Mouse (Mus musculus) embryonic facial prominence, embryonic 11.5 days (tissue): ENCODE data around the gene Ankrd44. TPM values are rescaled to one million over a fixed set of nuclear protein-coding genes. Genes with fewer than 3 reads are reported as not detected.

Experiments
- ATAC-seq: fragments of 200-750 bp; cut with Nextera tagmentation; replicated peaks from 2 replicates; pipeline ENCODE4 v1.8.0; 2017; ENCODE audit warnings: low read depth; ENCODE audit not compliant: insufficient number of reproducible peaks, low FRiP score, low TSS enrichment
- DNase-seq: peaks from one replicate; pipeline ENCODE4 v3.0.0-alpha.2; 2015; ENCODE audit warnings: low spot score
- H3K27ac ChIP-seq: fragments of 300-500 bp; sonication (generic); replicated peaks from 2 replicates; pipeline ENCODE4 v1.5.1; 2014; ENCODE audit warnings: mild to moderate bottlenecking, low read depth, low read length, control low read depth
- H3K27me3 ChIP-seq: fragments of 300-500 bp; sonication (generic); 2 replicates; pipeline ENCODE4 v1.6.1; 2014; ENCODE audit warnings: mild to moderate bottlenecking, low read length, moderate library complexity, mixed read lengths; ENCODE audit not compliant: control insufficient read depth, insufficient read depth
- H3K36me3 ChIP-seq: fragments of 300-500 bp; sonication (generic); replicated peaks from 2 replicates; pipeline ENCODE4 v1.6.1; 2014; ENCODE audit warnings: low read depth, mild to moderate bottlenecking, low read length, moderate library complexity, mixed read lengths; ENCODE audit not compliant: control insufficient read depth, insufficient read depth
- H3K4me1 ChIP-seq: fragments of 300-500 bp; sonication (generic); 2 replicates; pipeline ENCODE4 v1.6.1; 2014; ENCODE audit warnings: low read length, mixed read lengths; ENCODE audit not compliant: control insufficient read depth, insufficient read depth
- H3K4me2 ChIP-seq: fragments of 300-500 bp; sonication (generic); 2 replicates; pipeline ENCODE4 v1.6.1; 2014; ENCODE audit warnings: low read depth, mild to moderate bottlenecking, control low read depth, low read length, moderate library complexity
- H3K4me3 ChIP-seq: fragments of 300-500 bp; sonication (generic); 2 replicates; pipeline ENCODE4 v1.5.1; 2014; ENCODE audit warnings: low read depth, low read length, control low read depth
- H3K9ac ChIP-seq: fragments of 300-500 bp; sonication (generic); replicated peaks from 2 replicates; pipeline ENCODE4 v1.6.1; 2014; ENCODE audit warnings: mild to moderate bottlenecking, control low read depth, low read length
- H3K9me3 ChIP-seq: fragments of 300-500 bp; sonication (generic); replicated peaks from 2 replicates; pipeline ENCODE4 v1.6.1; 2016; ENCODE audit warnings: mild to moderate bottlenecking, low read length, inconsistent platforms, mixed read lengths; ENCODE audit not compliant: control insufficient read depth
- WGBS: fragments of 180-500 bp; shearing (Covaris S2); extraction: QIAGEN DNeasy Blood & Tissue Kit; methylation state at CpG from one replicate; pipeline ENCODE4 v1.1.7; 2014; 5-methylcytosine and 5-hydroxymethylcytosine counted together
- polyA plus RNA-seq: library from polyadenylated mRNA; unstranded; fragments of >200 nt; fragmentation: Nextera tagmentation; extraction: Ambion mirVana; gene quantifications from 2 replicates; pipeline ENCODE4 v1.2.1, GENCODE M21; 2014

The Ankrd44 gene
- polyA plus RNA-seq, 1 experiment from 2014 or later = 24.4 TPM

DNA sequence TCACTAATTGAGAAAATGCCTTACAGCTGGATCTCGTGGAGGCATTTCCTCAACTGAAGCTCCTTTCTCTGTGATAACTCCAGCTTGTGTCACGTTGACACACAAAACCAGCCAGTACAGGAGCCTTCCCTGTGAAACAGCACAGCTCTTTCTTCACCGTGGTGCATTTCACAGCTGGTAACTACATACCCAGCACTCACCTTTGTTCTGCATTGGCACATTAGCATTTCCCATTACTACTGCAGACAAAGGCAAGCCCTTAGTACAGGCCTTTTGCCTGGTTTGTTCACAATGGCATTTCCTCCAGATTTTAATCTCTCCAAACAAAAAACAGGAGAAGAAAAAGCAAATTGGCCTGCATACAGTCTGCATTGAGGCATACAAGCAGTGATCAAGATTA, 134.8 kb downstream of the Ankrd44 start:
- Histone ChIP-seq H3K9ac (no peak overlapping the region), H3K4me2 (no peak overlapping the region), H3K9me3 (no peaks in the 10 kb centered on the region), H3K27me3 (no peaks in the 10 kb centered on the region), H3K36me3 (no peaks in the 10 kb centered on the region), H3K27ac (no peak overlapping the region), H3K4me3 (no peak overlapping the region), H3K4me1 (no peaks in the 10 kb centered on the region)
- 25% methylated on average over 3 of the region's 3 CpGs for WGBS
- ATAC-seq = no peak
- DNase-seq = no peak

DNA sequence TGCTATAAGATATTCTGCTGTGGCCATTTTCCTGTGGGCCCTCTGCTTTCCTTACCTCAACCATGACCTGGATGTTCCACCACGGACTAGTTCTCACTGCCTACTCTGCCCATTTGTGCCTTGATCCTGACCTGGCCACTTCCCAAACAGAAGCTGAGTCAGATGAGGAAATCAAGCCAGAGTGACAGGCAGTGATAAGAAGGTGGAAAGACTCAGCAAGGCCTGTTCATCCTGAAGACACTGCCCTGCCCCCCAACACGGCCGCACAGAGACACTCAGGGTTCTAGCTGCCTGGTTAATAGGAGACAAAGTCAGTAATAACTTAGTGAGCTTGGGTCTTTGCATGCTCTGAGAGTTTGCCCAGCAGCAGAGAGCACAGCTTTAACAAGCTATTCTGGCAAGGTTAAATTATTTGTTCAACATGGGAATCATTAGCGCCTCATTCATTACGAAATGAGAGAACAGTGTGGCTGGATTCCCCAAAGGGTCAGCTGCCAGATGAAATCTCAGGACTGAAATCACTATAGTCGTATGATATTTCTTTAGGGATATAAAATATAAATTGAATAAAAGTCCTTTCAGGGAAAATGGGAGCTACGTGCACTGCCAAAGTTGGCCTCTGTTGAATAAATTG, 136.7 kb downstream of the Ankrd44 start:
- WGBS = 70% methylated on average over 7 of the region's 7 CpGs
- Histone ChIP-seq H3K9me3 (no peaks in the 10 kb centered on the region), H3K27ac (no peak overlapping the region), H3K4me3 (no peak overlapping the region), H3K4me2 (no peak overlapping the region), H3K36me3 (no peaks in the 10 kb centered on the region), H3K27me3 (no peaks in the 10 kb centered on the region), H3K4me1 (no peaks in the 10 kb centered on the region), H3K9ac (no peak overlapping the region)
- DNase-seq (no peak), ATAC-seq (no peak)

DNA sequence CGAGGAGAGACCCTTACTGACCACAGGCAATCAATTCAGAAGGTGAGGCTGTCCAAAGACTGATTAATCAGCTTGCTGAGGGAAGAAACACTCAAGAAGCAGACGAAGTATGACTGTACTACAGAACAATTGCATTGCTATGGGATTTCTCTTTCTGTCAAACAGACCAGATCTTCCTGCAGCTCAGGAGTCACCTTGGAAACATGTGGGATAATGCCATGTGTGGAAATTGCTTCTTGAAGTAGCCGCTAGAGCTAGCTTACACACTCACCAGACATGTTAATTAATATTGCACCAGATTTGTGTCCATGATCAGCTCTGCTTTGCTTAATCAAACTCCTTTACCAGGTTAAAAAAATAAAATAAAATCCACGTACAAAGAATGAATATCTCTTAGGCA, 137.8 kb downstream of the Ankrd44 start:
- no peaks in the 10 kb centered on the region for H3K9me3 ChIP-seq
- no peak overlapping the region for H3K9ac ChIP-seq
- H3K36me3 ChIP-seq = no peaks in the 10 kb centered on the region
- no peak overlapping the region for H3K4me3 ChIP-seq
- H3K4me1 ChIP-seq = no peaks in the 10 kb centered on the region
- no peak overlapping the region for H3K27ac ChIP-seq
- no peak for DNase-seq
- WGBS = 75% methylated on average over 4 of the region's 4 CpGs
- no peaks in the 10 kb centered on the region for H3K27me3 ChIP-seq
- no peak for ATAC-seq
- H3K4me2 ChIP-seq = no peak overlapping the region

DNA sequence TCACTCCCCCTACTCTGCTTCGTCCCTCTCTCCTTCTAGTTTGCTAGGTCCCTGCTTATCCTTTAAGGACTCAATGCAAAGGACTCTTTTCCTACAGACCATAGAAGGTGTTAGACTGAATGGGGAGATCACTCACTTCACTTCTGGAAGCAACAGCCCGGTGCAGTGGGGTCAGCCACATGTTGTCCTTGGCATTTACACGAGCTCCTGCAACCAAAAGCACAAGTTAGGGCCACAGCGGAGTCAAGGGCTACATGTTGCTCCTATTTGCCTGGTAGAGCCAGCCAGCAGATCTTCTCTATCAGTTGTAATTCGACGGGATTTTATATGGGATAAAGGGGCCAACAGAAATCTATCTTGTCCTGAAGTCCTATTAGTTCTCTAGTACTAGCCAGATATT, 148.0 kb downstream of the Ankrd44 start:
- no peak for ATAC-seq
- no peaks in the 10 kb centered on the region for H3K9me3 ChIP-seq
- no peak overlapping the region for H3K9ac ChIP-seq
- H3K4me2 ChIP-seq = no peak overlapping the region
- DNase-seq = no peak
- 87% methylated on average over 6 of the region's 6 CpGs for WGBS
- no peak overlapping the region for H3K27ac ChIP-seq
- H3K4me1 ChIP-seq = no peaks in the 10 kb centered on the region
- H3K36me3 ChIP-seq = no peaks in the 10 kb centered on the region
- H3K4me3 ChIP-seq = no peak overlapping the region
- no peaks in the 10 kb centered on the region for H3K27me3 ChIP-seq

DNA sequence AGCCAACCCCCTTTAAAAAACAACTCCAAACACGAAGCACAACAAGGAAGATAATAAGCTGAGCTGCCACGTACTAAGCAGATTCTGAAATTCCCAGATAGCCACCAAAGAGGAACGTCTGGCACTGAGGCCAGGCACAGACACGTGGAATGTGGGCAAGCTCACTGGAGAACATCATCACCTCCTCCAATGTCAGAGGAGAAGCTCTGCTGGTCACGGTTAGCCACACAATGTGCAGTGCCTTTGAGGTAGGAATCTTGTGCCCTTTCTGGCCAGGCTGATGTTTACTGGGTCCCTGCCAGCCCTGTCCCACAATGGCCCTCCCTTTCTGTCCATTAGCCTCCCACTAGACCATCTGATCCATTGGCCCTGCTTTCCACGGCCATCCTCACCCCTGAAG, 149.1 kb downstream of the Ankrd44 start:
- no peaks in the 10 kb centered on the region for H3K4me1 ChIP-seq
- 86% methylated on average over 6 of the region's 6 CpGs for WGBS
- H3K9ac ChIP-seq = no peak overlapping the region
- H3K27me3 ChIP-seq = no peaks in the 10 kb centered on the region
- DNase-seq = no peak
- no peaks in the 10 kb centered on the region for H3K9me3 ChIP-seq
- no peak for ATAC-seq
- no peak overlapping the region for H3K4me2 ChIP-seq
- H3K4me3 ChIP-seq = no peak overlapping the region
- H3K27ac ChIP-seq = no peak overlapping the region
- H3K36me3 ChIP-seq = no peaks in the 10 kb centered on the region

DNA sequence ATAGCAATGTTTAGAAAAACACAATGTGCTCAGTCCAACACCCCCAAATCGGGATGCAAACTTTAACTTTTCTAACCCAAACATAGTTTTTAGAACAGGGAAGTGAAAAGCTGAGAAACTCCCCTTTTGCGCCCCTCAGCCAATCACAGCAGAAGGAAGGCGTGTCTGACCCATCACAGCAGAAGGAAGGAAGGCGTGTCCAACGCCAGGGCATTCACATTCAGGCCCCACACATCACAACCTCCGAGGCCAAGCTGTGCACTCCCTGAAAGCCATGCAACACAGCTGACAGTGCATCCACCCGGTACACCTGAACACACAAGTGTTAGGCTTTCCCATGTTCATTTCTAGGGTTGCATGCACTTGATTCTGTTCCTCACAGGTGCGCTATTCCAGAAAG, 150.1 kb downstream of the Ankrd44 start:
- no peaks in the 10 kb centered on the region for H3K9me3 ChIP-seq
- no peaks in the 10 kb centered on the region for H3K36me3 ChIP-seq
- H3K4me3 ChIP-seq = no peak overlapping the region
- 53% methylated on average over 8 of the region's 8 CpGs for WGBS
- ATAC-seq = no peak
- no peak overlapping the region for H3K4me2 ChIP-seq
- H3K9ac ChIP-seq = no peak overlapping the region
- H3K27ac ChIP-seq = no peak overlapping the region
- no peaks in the 10 kb centered on the region for H3K27me3 ChIP-seq
- DNase-seq = no peak
- no peaks in the 10 kb centered on the region for H3K4me1 ChIP-seq

DNA sequence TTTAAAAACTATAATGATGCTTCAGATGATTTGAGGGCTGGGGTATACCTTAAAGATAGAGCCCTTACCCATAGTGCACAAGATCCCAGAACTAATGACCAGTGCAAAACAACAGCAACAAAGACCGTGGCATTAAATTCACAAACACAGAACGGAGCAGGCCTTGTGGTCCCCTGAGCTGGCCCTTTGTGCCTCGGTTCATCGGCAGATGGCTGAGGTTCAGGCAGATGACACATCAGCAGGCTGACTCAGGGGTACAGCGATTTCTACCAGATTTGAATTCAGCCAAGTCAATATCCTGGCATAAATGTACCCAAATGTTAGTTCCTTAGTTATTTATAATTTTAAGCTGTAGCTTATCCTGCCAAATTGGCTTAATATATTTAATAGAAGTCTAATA, 153.3 kb downstream of the Ankrd44 start:
- H3K4me1 ChIP-seq = no peaks in the 10 kb centered on the region
- no peaks in the 10 kb centered on the region for H3K27me3 ChIP-seq
- WGBS = 80% methylated on average over 5 of the region's 5 CpGs
- no peak overlapping the region for H3K4me2 ChIP-seq
- H3K36me3 ChIP-seq = no peaks in the 10 kb centered on the region
- H3K27ac ChIP-seq = no peak overlapping the region
- no peak overlapping the region for H3K4me3 ChIP-seq
- no peaks in the 10 kb centered on the region for H3K9me3 ChIP-seq
- DNase-seq (no peak), ATAC-seq (no peak)
- no peak overlapping the region for H3K9ac ChIP-seq

DNA sequence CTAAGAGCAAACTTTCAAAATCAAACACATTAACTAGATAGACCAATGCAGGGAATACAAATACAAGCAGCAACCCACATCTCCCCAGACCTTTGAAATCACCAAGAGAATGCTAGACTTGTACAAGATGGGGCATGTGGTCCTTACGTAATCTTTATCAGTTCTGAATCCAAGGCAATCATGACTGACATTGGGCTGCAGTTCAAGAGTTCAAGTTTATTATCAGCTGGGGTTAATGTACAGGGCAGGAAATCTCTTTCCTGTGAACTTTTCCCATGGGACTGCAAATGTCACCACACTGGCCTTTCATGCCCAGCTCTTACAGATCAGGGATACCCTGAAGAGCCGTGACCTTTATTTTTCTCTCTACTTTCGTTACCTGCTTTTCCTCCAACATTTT, 154.7 kb downstream of the Ankrd44 start:
- Histone ChIP-seq H3K36me3 (no peaks in the 10 kb centered on the region), H3K4me2 (no peak overlapping the region), H3K27me3 (no peaks in the 10 kb centered on the region), H3K9me3 (no peaks in the 10 kb centered on the region), H3K4me3 (no peak overlapping the region), H3K27ac (no peak overlapping the region), H3K9ac (no peak overlapping the region), H3K4me1 (no peaks in the 10 kb centered on the region)
- ATAC-seq = no peak
- DNase-seq = no peak
- WGBS = 85% methylated on average over 3 of the region's 3 CpGs
